Comparison of ENCODE assay signal across 24 mouse cellular contexts in genomic region chr12:83602285-83602684, GRCm38 (mm10). TPM values are rescaled to one million over a fixed set of nuclear protein-coding genes. Genes with fewer than 3 reads are reported as not detected.
DNase-seq lines count a peak whose midpoint lies in the region; ATAC-seq and TF ChIP-seq lines count a peak whose summit lies in the region.
"Had no signal": no experiment of that assay in that cellular context is flagged by ENCODE, and none has a peak within 500 bp of the region (broad histone marks: within the 10 kb centered on the region; RNA-seq: fewer than 3 reads in every experiment).

No protein-coding gene starts in this region.

- no peak overlapping the region for H3K9ac ChIP-seq in liver, embryonic 12.5 days
- 0 out of 2 replicates have a peak overlapping the region, but pooled peaks have one; percentile 23 for H3K9ac ChIP-seq in liver, embryonic 14.5 days (replicated peaks)
- H3K9ac ChIP-seq in liver, postnatal 0 days (replicated peaks), result no peak overlapping the region
- H3K9ac ChIP-seq: embryonic facial prominence, embryonic 12.5 days; forebrain, embryonic 13.5 days had no signal

- H3K4me1 ChIP-seq in liver, embryonic 12.5 days, result peaks cover 20% of the 10 kb centered on the region
- H3K4me1 ChIP-seq in liver, embryonic 14.5 days (replicated peaks; ENCODE audit: control insufficient read depth in 2 of 2, insufficient read depth in 2 of 2, low read length in 1 of 2), result peaks cover 8 to 10% of the 10 kb centered on the region in 2 experiments; a peak in 3 of 4 replicates
- no peaks in the 10 kb centered on the region for H3K4me1 ChIP-seq in liver, postnatal 0 days (ENCODE audit: insufficient read depth)
- H3K4me1 ChIP-seq: embryonic facial prominence, embryonic 12.5 days; forebrain, embryonic 13.5 days had no signal

- H3K4me3 ChIP-seq in liver, embryonic 12.5 days, result no peak overlapping the region
- H3K4me3 ChIP-seq in liver, embryonic 14.5 days (ENCODE audit: insufficient read depth in 1 of 2, low read depth in 2 of 2, low read length in 2 of 2), result no peak overlapping the region
- H3K4me3 ChIP-seq in liver, postnatal 0 days (ENCODE audit: low read depth, low read length), result no peak overlapping the region
- H3K4me3 ChIP-seq: embryonic facial prominence, embryonic 10.5 days; embryonic facial prominence, embryonic 12.5 days; forebrain, embryonic 13.5 days had no signal

- peak; percentile 27 for DNase-seq in heart, adult 11 months
- no peak for DNase-seq in heart, adult 8-10 months (ENCODE audit: low spot score)
- DNase-seq in liver, embryonic 14.5 days (ENCODE audit: low read depth in 3 of 3, low spot score in 3 of 3), result no peak
- no peak for DNase-seq in liver, postnatal 0 days
- DNase-seq in spleen, adult 12 weeks (ENCODE audit: low spot score), result no peak
- DNase-seq in gastrocnemius, adult 18-20 months (ENCODE audit: low spot score), result no peak
- DNase-seq: adrenal gland, adult 8-10 months; adrenal gland, postnatal 14 days; adrenal gland, postnatal 36 days; B cell, adult 2 months; cerebellum, adult 11-12 months; cerebellum, adult 2 months; cerebellum, adult 9-10 months; cerebellum, postnatal 10 days; cerebellum, postnatal 25 days had no signal

- no peaks in the 10 kb centered on the region for H3K36me3 ChIP-seq in liver, embryonic 12.5 days
- H3K36me3 ChIP-seq in liver, embryonic 14.5 days (replicated peaks; ENCODE audit: control insufficient read depth, insufficient read depth, low read depth), result no peaks in the 10 kb centered on the region
- no peaks in the 10 kb centered on the region for H3K36me3 ChIP-seq in liver, postnatal 0 days (replicated peaks; ENCODE audit: insufficient read depth, low read length)
- H3K36me3 ChIP-seq: embryonic facial prominence, embryonic 10.5 days; embryonic facial prominence, embryonic 12.5 days had no signal

- no peak overlapping the region for H3K27ac ChIP-seq in liver, embryonic 12.5 days
- H3K27ac ChIP-seq in liver, embryonic 14.5 days, result no peak overlapping the region
- H3K27ac ChIP-seq in liver, postnatal 0 days (ENCODE audit: low read depth), result no peak overlapping the region
- H3K27ac ChIP-seq: embryonic facial prominence, embryonic 10.5 days; embryonic facial prominence, embryonic 12.5 days; forebrain, embryonic 13.5 days had no signal

- no peak overlapping the region for H3K4me2 ChIP-seq in liver, embryonic 12.5 days
- no peak overlapping the region for H3K4me2 ChIP-seq in liver, embryonic 14.5 days (ENCODE audit: low read depth)
- no peak overlapping the region for H3K4me2 ChIP-seq in liver, postnatal 0 days (ENCODE audit: low read depth, low read length)
- H3K4me2 ChIP-seq: embryonic facial prominence, embryonic 12.5 days; forebrain, embryonic 13.5 days had no signal

- no peaks in the 10 kb centered on the region for H3K9me3 ChIP-seq in liver, embryonic 12.5 days (replicated peaks)
- H3K9me3 ChIP-seq in liver, embryonic 14.5 days (ENCODE audit: control insufficient read depth, low read length), result no peaks in the 10 kb centered on the region
- no peaks in the 10 kb centered on the region for H3K9me3 ChIP-seq in liver, postnatal 0 days (ENCODE audit: low read length)
- H3K9me3 ChIP-seq: embryonic facial prominence, embryonic 10.5 days; embryonic facial prominence, embryonic 12.5 days; forebrain, embryonic 13.5 days; G1E had no signal

- ATAC-seq in liver, embryonic 12.5 days, result peak; percentile 59
- peak; percentile 47; the same call in 1 of the 2 replicates for ATAC-seq in liver, embryonic 14.5 days (ENCODE audit: insufficient read depth)
- peak; percentile 55; the same call in 1 of the 2 replicates for ATAC-seq in liver, postnatal 0 days
- ATAC-seq: activated CD4-positive, CD25-positive, alpha-beta regulatory T cell, adult 4 months; CD4-positive, CD25-positive, alpha-beta regulatory T cell, adult 4 months; forebrain, embryonic 13.5 days; Patski had no signal

- 59% methylated on average over 5 of the region's 5 CpGs for WGBS in liver, embryonic 12.5 days (ENCODE audit: insufficient replicate concordance)
- whole genome bisulfite sequencing in liver, embryonic 14.5 days (ENCODE audit: insufficient replicate concordance), result 50% methylated on average over 5 of the region's 5 CpGs
- WGBS in liver, postnatal 0 days (ENCODE audit: insufficient replicate concordance), result 71% methylated on average over 5 of the region's 5 CpGs

- no peak for TF ChIP-seq CTCF in liver, embryonic 14.5 days (IDR thresholded peaks at IDR 0.05; ENCODE audit: low read depth)
- TF ChIP-seq CTCF in liver, postnatal 0 days (IDR thresholded peaks at IDR 0.05; ENCODE audit: low read depth), result no peak

- no peaks in the 10 kb centered on the region for H3K27me3 ChIP-seq in liver, embryonic 12.5 days (replicated peaks)
- no peaks in the 10 kb centered on the region for H3K27me3 ChIP-seq in liver, embryonic 14.5 days (ENCODE audit: control insufficient read depth, insufficient read depth, low read length)
- no peaks in the 10 kb centered on the region for H3K27me3 ChIP-seq in liver, postnatal 0 days (ENCODE audit: insufficient read depth, low read length)
- H3K27me3 ChIP-seq: CH12.LX; embryonic facial prominence, embryonic 12.5 days; forebrain, embryonic 13.5 days; Patski had no signal

- TF ChIP-seq EP300 in liver, embryonic 14.5 days (IDR thresholded peaks at IDR 0.05; ENCODE audit: low read depth), result 0 out of 2 replicates have a peak, but pooled peaks have one; percentile 6
- TF ChIP-seq EP300 in liver, postnatal 0 days (IDR thresholded peaks at IDR 0.05; ENCODE audit: low read depth), result no peak

RNA-seq across cellular contexts. Expression of gene Zfyve1, which starts 5.3 kb away (rescaled TPM):
- total RNA-seq in heart, adult 8-10 months (2022), result 10 to 100 TPM; 12.4 to 16.9 (median 14.4) TPM
- 8.2 and 9.1 TPM in 2 replicates for polyA plus RNA-seq in liver, embryonic 12.5 days (2016; fragmentation: Nextera tagmentation; extraction: Ambion mirVana)
- 6.3 and 7.0 TPM in 2 replicates for polyA plus RNA-seq in liver, embryonic 14.5 days (2012; rRNA removed)
- 4.8 and 5.4 TPM in 2 replicates for polyA plus RNA-seq in liver, embryonic 14.5 days (2014; fragmentation: Nextera tagmentation; extraction: Ambion mirVana)
- polyA plus RNA-seq in liver, postnatal 0 days (2015; fragmentation: Nextera tagmentation; extraction: Ambion mirVana), result 5.5 and 6.4 TPM in 2 replicates
- total RNA-seq in gastrocnemius, adult 18-20 months (2021), result 10 to 100 TPM; 20.0 to 23.8 TPM

RNA-seq across cellular contexts. Expression of gene Rbm25, which starts 28.8 kb away (rescaled TPM):
- total RNA-seq in heart, adult 8-10 months (2022), result 10 to 100 TPM; 38.8 to 51.6 (median 44.8) TPM
- 163 and 166 TPM in 2 replicates for polyA plus RNA-seq in liver, embryonic 12.5 days (2016; fragmentation: Nextera tagmentation; extraction: Ambion mirVana)
- polyA plus RNA-seq in liver, embryonic 14.5 days (2012; rRNA removed), result 26.4 and 41.9 TPM in 2 replicates
- polyA plus RNA-seq in liver, embryonic 14.5 days (2014; fragmentation: Nextera tagmentation; extraction: Ambion mirVana), result 74.4 and 80.7 TPM in 2 replicates
- 81.7 and 85.0 TPM in 2 replicates for polyA plus RNA-seq in liver, postnatal 0 days (2015; fragmentation: Nextera tagmentation; extraction: Ambion mirVana)
- total RNA-seq in gastrocnemius, adult 18-20 months (2021), result 10 to 100 TPM; 35.9 to 40.6 TPM
